Mouse (Mus musculus) cerebellum, postnatal 25 days (tissue): ENCODE results near the gene Rps6kc1.

Source experiments
- DNase-seq, 2 experiments: peaks; one replicate each; pipeline ENCODE4 v3.0.0; 2021; ENCODE audit warnings: mixed read lengths in 2 of 2

Rps6kc1 gene

DNA sequence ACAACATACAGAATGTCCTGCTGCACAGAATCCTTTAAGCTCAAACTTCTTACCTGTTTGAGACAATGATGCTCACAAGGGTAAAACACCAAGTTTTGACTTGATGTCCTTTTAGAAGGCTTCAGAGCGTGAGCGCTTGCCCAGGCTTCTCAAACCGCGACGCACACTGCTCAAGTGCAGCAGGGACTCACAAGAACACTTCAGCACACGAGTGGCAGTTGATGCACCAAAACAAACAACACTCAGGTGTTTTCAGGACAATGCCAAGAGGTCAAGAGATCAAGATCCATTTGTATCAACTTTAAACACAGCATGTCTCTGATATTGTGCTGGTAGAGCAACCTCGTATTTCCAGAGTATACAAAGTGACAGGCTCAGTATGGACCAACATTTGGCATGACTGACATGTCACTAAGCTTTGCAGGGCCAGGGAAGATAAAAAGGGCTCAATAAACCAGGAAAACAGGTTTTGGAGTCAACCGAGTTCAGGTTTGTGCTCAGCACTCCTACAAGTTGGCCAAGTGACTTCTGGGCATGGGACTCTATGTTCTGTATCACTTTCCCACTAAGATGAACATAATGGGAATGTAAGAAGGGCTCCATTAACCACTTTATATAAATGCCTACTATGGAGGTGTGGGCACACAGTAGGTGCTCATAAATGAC lies 78.5 kb downstream of the Rps6kc1 start:
- no peak for DNase-seq

DNA sequence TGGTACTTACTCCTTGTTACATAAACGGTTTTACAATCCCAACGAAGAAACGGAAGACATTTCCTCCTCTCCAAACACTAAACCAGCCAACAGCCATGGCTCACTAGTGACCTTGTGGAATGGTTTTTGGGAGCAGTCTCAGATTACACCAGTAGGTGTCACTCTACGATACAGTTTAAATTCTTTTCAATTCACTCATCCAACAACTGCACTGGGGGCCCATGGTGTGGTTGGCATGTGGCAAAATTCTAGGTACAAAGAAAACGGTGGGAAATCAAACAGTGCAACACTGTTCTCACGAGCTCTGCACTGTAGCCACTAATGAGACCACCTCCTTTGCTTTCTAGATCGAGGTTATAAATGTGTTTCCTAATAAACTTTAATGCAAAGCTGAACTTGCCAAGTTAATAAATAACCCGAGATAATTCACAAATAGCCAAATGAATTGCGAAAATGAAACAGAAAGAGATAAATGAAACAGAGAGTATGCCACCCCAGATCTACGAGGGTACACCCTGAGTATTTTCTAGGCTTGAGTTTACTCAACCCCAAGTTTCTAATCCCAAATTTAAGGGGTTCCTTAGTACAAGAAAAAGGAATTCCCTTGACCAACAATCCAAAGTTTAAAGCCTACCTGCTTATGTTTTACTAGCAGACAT lies 79.6 kb downstream of the Rps6kc1 start:
- peak; percentile 35 to 71 for DNase-seq

DNA sequence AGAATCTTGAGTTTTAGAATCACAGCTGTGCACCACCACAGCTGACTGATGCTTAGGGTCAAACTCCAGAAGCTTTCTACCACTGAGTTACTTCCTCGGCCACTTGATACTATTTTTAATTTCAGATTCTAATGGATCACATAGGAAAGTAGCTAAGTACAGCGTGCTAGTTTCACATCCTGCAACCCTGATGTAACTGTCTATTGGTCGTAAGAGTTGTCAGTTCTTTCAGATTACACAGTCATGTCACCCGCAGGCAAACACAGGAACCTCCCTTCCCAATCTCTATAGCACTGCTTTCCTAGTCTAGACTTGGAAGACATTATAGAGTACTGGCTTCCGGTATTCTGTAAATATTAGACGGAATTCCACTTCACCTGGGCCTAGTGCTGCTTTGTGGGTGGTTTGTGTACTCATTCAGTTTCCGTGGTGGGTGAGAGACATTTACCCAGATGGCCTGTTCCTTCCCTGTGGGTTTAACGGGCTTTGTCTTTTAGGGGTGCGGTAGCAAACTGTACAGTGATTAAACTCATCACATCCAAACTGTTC lies 85.0 kb downstream of the Rps6kc1 start:
- no peak for DNase-seq

DNA sequence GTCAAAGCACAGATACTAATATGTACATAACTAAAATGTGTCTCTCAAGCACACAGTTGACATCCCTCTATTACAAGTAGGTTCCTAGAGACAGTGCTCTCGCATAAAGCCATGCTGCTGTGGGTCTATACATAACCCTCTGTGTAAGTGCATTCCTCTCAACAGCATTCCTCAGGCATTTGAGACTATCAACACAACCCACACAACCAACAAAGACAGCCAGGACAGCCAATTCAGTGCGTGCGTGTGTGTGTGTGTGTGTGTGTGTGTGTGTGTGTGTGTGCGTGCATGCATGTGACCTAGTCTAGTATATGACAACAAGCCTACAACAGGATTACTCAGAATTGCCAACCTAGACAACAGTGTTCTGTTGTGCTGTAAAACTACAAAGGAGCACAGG lies 87.8 kb downstream of the Rps6kc1 start:
- DNase-seq, result no peak

DNA sequence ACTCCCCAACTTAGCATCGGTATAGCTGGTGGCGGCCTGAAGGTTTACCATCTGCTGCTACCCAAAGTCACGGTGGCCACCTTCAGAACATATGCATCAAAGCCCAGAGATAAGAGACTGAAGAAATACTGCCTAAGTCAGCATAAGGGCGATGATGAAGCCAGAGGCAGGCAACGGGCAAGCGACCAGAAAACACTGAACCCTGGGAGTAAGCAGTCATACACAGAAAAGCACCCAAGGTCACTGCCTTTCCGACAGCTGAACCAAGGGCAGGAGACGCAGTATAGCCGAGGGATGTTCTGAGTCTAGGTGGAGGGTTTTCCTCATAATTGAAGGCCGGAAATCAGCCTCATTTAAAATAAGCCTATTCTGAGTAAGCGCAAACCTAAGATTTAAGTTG lies 95.4 kb downstream of the Rps6kc1 start:
- DNase-seq, result no peak

DNA sequence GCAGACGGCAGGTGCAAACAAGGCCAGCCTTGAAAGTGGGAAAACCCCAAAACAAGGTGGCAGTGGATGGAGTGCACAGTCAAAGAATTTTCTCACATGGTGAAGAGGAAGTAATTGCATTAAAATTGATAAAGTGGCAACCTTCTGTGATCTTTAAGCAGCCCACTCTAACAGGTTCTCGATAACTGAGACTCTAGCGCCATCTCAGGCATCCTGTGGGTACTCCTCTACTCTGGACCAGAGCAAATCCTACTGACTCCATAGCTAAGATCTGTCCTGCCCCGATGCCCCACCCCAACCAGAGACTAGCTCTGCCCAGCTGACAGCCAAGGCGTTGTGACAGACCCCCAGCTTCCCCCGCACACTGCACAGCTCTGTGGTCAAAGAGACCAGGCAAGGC lies 101.2 kb downstream of the Rps6kc1 start:
- no peak for DNase-seq

DNA sequence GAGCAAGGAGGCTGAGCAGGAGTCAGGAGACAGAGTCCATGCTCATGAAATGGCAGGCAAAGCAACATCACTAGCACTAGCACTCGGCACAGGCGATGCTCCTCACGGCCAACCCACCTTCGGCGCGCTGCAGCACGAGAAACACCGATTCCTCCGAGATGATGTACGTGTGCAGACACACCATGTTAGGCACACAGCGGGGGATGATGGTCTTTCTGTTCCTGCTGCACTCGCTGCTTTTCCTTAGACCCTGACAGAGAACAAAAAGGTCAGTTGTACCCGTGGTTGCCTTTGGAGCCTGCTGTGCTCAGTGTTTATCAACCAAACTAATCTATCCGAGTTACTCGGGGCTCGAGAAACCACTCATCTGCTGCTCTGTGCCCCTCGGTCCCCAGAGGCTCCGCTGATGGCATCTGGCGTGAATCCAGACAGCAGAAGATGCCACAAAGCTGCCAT lies 102.8 kb downstream of the Rps6kc1 start:
- peak; percentile 23 to 25 for DNase-seq

DNA sequence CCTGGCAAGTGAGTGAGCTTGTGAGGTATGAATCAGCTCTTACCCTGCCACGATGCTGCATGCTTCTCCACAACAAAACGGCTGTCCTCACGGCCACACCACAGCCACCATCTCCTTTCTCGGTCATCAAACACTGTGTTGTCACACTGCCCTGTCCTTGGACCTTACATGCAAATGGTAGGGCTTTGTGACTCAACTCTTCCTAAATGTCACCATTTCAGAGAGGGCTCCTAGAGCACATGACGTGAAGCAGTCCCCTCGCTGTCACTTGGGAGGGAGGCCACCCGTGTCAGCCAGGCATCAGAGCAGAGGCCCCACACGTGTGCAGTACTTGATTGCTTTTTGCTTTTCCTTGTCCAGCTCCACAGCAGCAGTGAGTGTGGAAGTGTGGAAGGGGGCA lies 104.8 kb downstream of the Rps6kc1 start:
- DNase-seq, result no peak

DNA sequence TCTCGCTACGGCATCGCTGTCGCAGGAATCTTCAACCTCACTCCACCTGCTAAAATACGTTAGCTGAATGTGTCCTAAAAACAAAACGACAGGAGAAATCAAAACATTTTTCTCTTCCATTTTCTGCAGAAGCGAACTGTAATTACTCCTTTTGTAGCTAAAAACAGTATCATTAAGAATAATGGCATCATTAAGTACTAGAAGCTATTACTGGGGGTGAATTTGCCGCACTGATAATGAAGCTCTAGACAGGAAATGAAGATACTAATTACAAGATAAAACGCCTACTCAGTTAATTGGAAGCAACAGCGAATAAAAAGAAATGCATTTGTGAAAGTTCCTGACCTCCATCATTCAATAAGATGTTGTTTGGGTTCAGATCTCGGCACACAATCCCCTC lies 112.9 kb downstream of the Rps6kc1 start:
- DNase-seq, result no peak

DNA sequence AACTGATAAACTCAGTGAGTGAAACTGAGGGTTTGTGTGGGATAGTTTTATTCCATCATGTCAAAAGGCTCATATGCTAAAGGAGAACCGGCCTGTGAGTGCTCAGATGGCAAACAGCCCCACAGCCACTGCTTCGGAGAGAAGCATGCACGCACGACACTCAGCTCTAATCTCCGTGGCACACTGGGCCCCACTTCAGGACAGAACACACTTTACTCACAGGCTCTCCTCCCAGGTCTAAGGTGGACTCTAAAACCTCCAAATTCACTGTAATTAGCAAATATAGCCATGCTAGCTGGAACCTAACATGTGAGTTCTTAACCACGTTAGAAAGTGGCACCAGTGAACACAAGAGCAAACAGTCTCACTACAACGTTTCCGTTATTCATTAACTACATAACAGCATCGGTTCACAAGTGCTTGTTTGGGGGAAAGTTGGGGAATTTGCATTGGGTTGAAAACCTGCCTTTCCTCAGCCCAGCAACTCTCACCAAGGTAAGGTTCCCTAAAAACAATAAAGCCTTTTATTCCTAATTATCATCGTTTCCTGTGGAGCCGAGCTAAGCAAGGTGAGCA lies 114.0 kb downstream of the Rps6kc1 start:
- DNase-seq, result no peak

DNA sequence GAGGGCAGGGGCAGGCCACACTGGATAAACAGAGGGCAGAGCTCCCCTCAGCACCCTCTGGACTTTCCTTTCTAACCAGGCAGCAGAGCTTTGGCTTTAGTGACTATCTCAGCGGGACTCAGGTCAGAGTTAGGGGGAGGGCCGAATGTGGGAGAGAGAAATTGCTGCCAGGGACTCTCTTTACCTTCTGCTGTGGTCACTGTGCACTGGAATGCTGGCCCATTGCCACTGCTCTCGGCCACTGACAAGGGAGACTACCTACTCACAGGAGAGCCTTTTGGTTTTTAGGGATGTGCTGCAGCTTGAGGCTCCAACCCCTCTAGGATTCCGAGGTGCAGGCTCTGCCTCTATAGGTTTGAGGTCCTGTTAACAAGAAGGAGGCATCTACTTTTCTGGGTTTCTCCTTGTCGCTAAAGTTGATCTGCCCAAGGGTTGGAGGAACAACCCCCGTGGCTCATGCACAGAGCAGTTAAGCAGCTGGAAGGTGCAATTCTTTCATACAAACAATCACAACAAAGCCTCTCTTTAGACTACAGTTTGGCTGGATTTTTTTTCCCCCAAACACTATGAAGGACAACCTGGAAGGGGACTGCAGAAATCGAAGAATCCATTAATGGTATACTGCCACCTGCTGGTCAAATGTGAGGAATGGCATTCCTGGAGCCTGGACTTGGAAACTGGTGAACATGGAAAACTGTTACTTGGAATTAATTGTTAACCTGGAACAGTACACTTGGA lies 114.7 kb downstream of the Rps6kc1 start:
- DNase-seq, result peak; percentile 72 to 78

DNA sequence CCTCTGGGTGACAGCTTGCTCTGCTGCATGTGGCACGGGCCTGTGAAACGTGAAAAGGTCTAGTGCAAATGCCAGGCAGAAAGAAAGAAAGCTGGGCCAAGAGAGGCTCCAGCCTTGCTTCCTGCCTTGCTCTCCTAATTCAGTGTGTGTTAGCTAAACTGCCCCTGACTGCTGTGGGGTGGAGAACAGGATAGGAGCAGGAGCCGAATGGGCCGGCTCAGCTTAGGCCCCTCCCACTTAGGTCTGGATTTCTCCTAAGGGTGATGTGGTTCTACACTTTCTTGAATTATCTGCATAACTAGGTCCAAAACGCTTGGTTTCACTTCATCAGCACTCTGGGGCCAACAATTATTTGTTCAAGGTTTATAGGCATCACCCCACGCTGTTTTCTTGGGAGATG lies 119.9 kb downstream of the Rps6kc1 start:
- no peak for DNase-seq

DNA sequence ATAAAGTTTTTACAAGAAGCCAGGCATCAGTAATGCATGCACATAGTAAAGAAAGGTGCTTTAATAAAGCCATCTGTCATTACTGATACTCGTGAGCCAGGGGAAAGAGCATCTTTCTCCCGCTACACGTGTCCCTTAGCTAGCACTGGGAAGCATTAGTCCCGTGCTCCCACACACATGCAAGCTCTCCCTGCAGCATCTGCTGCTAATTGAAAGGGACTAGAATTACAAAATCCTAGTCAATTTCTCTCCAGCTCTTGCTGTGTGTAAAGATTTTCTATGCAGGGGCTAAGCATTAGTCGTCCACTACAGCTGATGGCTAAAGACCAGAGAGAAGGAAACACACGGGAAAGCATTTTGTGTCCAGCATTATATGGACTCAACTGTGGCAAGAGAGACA lies 120.8 kb downstream of the Rps6kc1 start:
- DNase-seq, result no peak

DNA sequence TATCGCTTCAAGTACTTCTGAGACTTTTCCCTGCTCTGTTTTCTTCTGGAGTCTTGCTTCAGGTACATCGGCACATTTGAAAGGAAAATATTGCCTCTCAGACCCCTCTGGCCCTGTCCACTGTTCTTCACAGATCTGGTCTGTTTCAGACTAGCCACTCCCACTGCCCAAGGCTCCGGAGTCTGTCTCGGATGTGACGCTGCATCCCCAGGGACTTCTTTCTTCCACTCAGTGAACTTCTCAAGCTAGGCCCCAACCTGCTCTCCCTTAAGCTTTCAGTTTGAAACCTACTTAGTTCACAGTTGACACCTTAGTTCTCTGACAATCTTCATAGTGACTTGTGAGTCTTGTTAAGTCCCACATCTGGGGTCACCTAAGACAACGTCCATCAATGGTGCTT lies 133.9 kb downstream of the Rps6kc1 start:
- no peak for DNase-seq

DNA sequence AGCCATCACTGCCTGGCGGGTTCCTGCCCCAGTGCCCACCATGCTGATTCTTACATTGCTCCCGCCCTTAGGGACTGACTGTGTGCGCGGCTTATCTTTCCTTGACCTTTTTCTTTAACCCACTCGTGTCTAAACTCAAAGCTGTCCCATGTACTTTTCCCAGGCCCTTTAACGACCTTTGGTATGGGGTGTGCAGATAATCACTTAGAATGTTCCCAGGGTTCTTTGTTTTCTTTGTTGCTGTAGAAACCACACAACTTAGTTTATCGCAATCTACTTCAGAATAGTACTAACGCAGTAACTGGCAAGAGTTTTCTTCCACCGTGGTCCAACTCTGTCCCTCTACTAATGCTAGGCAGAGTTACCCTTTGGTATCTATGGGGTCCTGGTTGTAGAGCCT lies 135.3 kb downstream of the Rps6kc1 start:
- no peak for DNase-seq

DNA sequence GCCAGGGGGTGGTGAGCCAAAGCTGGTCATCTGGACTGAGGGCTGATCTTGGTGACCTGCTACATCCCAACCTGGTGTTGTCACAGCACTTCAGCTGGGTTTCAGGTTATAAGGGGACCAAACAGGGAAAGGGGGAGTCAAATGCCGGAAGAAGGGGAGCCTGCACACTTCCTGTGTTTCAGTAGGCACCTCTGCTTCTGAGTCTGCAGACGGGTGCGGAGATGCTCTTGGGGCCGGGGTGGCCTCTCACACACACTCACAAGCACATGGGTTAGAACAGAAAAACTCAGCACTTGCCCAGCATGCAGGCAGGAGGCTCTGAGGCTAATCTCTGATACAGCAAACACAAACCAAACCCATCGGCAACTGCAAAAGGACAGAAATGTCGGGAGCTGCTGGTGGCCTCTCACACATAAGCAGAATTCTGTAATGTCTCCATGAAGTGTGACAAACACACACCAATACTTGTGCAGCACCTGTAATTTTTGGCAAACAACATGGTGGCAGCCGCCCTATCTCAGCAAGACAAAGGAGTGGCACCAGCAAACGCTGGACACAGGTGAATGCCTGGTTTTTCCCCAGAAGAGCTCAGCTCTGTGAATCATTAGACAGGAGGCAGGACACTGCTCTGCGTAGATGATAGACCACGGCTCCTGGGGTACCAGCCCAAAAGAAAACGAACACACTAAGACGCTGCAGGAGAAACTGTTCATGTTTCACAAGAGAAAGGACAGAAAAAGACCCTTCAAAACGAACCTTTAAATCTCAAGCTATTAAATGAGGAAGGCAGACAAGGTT lies 139.3 kb downstream of the Rps6kc1 start:
- DNase-seq, result no peak

DNA sequence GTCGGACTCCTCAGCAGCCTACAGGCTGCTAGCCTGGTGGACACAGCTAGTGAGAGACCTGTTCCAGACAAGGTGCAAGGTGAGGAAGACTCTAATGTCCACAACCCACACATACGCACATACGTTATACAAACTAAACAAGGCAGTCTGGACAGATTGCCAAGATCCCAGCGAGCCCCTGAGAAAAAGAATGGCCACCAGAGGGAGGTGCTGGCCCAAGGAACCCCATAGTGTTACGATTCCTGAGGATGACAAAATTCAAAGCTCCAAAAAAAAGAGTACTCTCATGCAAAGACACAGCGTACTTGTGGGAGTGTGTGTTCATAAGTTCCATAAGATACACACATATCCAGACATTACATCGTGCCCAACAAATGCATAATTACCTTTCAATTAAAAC lies 141.8 kb downstream of the Rps6kc1 start:
- DNase-seq, result no peak

DNA sequence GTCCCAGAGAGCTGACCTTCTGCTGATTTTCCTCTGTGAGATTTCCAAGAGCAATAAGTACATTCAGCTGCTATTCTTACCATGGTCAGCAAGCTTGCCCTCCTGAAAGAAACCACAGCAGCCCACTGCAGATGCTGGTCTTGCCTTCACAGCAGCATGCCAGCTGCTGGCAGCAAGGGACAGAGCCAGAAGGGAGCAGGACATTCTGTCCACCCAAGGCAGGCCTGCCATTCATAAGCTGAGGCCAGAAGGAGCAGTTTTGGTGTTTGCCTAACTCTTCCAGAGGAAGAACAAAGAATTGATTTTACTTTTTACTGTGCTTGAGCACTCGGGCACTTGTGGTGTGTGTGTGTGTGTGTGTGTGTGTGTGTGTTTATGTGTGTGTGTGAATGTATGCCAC lies 143.3 kb downstream of the Rps6kc1 start:
- DNase-seq, result no peak

DNA sequence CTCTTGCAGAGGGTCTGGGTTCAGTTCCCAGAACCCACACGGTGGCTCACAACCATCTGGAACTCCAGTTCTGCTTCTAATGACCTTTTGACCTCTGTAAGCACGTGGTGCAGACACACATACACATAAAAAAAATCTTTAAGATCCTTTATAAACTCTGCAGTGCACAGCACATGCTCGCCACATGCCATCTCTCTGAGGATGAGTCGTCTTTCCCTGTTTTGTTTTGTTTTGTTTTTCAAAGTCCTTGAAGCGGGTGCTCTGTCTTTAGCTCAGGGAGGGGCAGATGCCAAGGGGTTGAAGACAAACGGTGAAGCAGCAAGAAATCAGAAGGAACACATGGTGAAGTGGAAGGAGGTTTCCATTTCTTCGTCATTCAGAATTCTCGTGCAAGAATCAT lies 143.9 kb downstream of the Rps6kc1 start:
- DNase-seq, result no peak

DNA sequence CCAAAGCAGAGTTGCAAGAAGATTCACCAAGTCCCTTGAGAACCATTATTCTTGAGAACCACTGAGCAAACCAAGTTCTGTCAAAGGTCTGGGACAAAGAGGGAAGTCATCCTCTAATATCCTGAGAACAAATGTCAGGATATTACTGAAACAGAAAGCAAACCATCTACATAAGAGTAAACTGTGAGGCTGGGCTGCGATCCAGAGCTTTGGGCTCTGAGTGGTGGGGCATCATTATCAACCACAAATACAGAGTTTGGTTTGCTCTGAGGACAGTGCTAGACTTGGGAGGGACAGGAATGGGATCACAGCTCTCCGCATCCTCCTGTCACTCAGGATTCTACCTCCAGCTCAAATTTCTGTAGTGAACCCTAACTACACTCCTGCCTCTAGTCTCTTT lies 144.8 kb downstream of the Rps6kc1 start:
- DNase-seq, result no peak

DNA sequence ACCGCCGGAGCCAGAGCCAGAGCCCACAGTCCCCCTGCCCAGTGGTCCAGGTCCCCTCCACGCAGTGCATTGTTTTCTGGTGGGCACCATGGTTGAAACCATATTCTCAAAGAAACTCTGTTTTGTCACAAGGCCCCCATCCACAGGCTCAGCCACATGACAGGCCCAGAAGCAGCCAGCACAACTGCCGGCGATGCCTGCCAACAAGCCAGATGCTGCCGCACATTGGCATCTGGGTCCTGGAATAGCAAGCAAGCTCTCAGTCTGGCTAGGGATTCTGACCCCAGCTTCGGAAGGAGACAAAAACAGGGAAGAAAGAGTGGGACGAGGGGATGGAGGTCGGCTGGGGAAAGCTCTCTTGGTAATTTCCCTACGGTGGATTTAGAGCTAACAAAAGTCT lies 147.8 kb downstream of the Rps6kc1 start:
- DNase-seq, result no peak

DNA sequence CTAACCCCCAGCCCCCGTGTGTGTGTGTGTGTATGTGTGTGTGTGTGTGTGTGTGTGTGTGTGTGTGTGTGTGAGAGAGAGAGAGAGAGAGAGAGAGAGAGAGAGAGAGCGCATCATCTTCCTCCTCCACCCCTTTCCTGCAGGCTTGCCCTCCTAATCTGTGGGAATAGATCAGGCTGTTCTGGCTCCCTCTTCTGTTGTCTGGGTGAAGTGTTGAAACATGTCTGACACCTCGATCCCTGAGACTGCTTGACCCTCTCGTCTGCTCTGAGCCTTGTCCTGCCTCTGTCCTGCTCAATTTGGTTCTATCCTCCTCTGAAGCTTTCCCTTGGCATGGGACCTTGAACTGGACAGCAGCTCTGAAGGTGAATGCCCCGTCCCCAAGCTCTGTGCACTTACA lies 149.8 kb downstream of the Rps6kc1 start:
- peak in 1 of 2 experiments; percentile 18 for DNase-seq

DNA sequence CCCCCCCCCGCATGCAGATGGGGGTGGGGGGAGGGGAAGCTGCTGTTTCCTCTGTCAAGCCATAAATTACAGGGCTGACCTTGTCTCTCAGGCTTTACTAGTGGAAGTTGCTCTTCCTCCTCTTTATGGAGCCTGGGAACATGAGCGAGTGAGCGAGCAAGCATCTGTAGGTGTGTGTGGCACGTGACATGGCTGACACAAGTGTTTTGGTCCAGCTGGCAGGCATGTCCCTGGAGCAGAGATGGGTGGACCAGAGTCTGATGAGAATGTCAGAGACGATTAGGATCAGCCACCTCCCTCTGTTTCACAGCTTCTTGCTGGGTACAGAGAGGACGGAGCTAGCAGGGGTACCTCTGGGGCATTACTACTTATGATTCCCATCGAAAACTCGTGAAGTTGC lies 153.7 kb downstream of the Rps6kc1 start:
- no peak for DNase-seq
